Mouse (Mus musculus) MN1 (cell line): ENCODE results near the gene Tmem50a.

Experiments
- DNase-seq: peaks from one replicate; pipeline ENCODE4 v3.0.0-alpha.2; 2016; ENCODE audit warnings: low spot score

The Tmem50a gene

DNA sequence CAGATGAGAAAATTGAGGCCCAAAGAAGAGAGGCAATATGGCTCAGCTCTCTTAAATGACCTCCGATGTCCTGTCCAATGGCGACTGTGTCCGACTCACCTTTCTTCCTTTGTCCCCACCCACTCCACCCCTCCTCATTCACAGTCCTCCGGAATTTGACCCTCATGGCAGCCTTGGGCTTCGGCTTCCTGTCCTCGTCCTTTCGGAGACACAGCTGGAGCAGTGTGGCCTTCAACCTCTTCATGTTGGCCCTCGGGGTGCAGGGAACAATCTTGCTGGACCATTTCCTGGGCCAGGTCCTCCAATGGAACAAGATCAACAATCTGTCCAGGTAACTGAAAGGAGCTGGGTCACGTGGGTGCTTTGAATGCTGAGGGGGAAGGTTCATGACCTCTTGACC, 38.7 kb downstream of the Tmem50a start:
- DNase-seq: no peak

- no peak for DNase-seq
These were observed 42.9 kb downstream of the Tmem50a start for GRCm38 (mm10) chr4:134871950-134872349.

DNA sequence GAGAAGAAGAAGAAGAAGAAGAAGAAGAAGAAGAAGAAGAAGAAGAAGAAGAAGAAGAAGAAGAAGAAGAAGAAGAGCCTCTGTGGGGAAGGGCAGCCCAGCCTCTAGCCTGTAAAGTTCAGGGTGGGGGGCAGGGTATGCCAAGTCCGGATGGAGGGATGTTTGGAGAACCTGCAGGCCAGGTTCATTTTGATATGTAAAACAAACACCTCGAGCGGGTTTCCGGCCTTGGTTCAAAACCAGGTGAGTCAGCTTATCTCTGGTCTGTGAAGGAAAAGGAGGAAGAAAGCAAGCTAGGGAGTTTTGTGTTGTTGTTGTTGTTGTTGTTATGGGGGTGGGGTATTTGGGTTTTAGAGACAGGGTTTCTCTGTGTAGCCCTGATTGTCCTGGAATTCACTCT, 43.3 kb downstream of the Tmem50a start:
- DNase-seq: no peak

GRCm38 (mm10) chr4:134869815-134870375, 44.9 kb downstream of the Tmem50a start:
- no peak for DNase-seq

DNA sequence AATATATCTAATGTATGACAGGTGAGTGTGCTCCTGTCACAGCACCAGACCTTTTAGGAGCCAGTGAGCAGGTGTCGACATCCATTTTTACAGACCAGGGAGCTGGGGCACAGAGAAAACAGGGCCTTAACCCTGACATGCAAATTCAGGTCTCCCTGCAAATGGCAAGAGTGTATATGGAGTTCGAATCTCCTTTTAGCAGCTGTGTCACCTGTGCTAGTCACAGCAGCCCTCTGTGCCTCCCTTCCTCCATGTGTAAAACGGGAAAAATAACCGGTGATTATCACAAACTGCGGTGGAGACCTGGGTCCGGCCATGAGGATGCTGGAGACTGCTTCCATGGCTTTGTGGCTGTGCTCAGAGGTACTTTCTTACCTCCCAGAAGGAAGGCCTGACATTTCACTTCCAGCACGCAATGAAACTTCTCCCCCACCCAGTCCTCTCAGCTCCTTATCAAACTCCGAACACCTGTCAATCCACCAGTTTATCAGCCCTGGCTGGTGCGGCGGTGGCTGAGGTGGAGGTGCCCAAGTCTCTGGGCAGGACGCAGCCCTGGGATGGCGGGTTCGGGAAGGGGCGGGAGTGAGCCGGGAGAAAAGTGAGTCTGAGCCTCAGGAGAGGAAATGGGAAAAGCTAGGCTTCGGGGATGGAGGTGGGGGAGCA, 45.6 kb downstream of the Tmem50a start:
- no peak for DNase-seq

GRCm38 (mm10) chr4:134868490-134868889, 46.3 kb downstream of the Tmem50a start:
- DNase-seq: no peak

GRCm38 (mm10) chr4:134868065-134868464, 46.8 kb downstream of the Tmem50a start:
- no peak for DNase-seq

- no peak for DNase-seq
These were observed 47.2 kb downstream of the Tmem50a start for GRCm38 (mm10) chr4:134867661-134868060.

GRCm38 (mm10) chr4:134867213-134867612, 47.6 kb downstream of the Tmem50a start:
- DNase-seq: no peak

DNA sequence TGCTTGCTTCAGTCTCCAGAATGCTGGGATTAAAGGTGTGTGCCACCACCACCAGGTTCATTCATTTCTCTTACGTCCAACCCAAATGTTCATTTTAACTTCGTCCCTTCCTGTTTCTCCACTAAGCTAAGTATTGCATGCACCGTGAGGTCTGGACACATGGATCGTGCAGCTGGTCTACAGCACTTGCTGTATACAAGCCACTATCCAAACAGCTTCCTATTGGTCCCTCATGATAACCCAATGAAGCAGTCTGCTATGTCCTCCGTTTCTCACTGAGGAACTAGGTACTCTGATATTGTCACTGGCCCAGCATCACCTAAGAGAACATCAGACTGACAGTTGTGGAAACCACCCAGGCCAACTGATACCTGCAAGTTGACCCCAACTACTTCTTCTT, 49.0 kb downstream of the Tmem50a start:
- no peak for DNase-seq

DNA sequence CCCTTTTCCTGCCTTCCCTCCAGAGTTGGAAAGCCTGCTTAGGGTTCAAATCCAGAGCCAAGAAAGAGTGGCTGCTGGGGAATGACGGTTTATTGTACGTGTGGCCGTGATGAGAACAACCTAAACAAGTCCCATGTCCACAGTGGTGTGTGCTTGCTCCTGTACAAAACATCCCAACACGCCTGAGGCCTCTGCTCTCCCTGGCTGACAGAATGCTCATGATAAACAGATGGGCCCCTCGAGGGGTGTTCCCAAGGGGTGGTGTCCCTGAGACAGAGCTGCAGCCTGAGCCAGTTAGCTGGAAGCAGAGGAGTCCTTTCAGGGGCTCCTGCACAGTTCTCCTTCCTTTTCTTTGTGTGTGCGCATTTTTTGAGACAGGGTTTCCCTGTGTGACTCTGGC, 49.5 kb downstream of the Tmem50a start:
- DNase-seq: no peak

GRCm38 (mm10) chr4:134863937-134864729, 50.7 kb downstream of the Tmem50a start, which contains the start of gene Rhd:
Gene Rhd, plus strand, starts transcription at chr4:134864536.
- DNase-seq: no peak

GRCm38 (mm10) chr4:134862996-134863395, 51.8 kb downstream of the Tmem50a start:
- no peak for DNase-seq

- DNase-seq: no peak
These were observed 52.9 kb downstream of the Tmem50a start for GRCm38 (mm10) chr4:134861884-134862283.

GRCm38 (mm10) chr4:134858494-134858893, 56.3 kb downstream of the Tmem50a start:
- DNase-seq: no peak

GRCm38 (mm10) chr4:134856501-134856900, 58.3 kb downstream of the Tmem50a start:
- no peak for DNase-seq

- no peak for DNase-seq
These were observed 58.8 kb downstream of the Tmem50a start for GRCm38 (mm10) chr4:134856056-134856455.

GRCm38 (mm10) chr4:134855371-134855770, 59.5 kb downstream of the Tmem50a start:
- no peak for DNase-seq

- DNase-seq: peak; percentile 98
These were observed 61.0 kb downstream of the Tmem50a start for GRCm38 (mm10) chr4:134853637-134854485.

DNA sequence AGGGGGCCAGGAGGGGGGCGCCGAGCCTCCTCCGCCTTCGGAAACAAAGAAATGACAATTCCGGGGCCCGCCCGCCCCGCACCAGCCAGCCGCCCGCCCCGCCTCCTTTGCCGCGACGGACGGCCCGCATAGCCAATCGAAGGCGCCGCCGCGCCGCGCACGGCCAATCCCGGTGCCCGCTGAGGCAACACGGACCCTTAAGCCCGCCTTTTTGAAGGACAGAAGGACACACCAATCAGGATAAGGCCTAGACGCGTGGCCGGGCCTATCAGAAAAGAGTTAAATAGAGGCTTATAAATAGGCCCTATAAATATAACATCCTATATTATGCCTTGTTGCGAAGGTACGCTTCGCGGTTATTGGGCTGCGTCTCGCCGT, 61.6 kb downstream of the Tmem50a start, which contains the start of gene Maco1:
Maco1 (minus strand) TSS at position 87 of the 378 bp plus-strand sequence.
- DNase-seq: peak; percentile 99

- DNase-seq: peak; percentile 66
These were observed 62.2 kb downstream of the Tmem50a start for GRCm38 (mm10) chr4:134852438-134853255.
